Mouse (Mus musculus) hindbrain, postnatal 0 days (tissue): ENCODE data around the gene Maml3. TPM values are rescaled to one million over a fixed set of nuclear protein-coding genes. Genes with fewer than 3 reads are reported as not detected.

ENCODE experiments used
- ATAC-seq: fragments of 200-750 bp; cut with Nextera tagmentation; 2 replicates; pipeline ENCODE4 v1.8.0; 2017; ENCODE audit warnings: mild to moderate bottlenecking, moderate TSS enrichment, moderate library complexity
- DNase-seq: peaks from one replicate; pipeline ENCODE4 v3.0.0-alpha.2; 2015; ENCODE audit warnings: low spot score
- H3K27ac ChIP-seq: fragments of 300-500 bp; sonication (generic); 2 replicates; pipeline ENCODE4 v1.5.1; 2014; ENCODE audit warnings: mild to moderate bottlenecking
- H3K27me3 ChIP-seq: fragments of 300-500 bp; sonication (generic); 2 replicates; pipeline ENCODE4 v1.6.1; 2014; ENCODE audit warnings: low read length, mixed read lengths; ENCODE audit not compliant: insufficient read depth
- H3K36me3 ChIP-seq: fragments of 300-500 bp; sonication (generic); 2 replicates; pipeline ENCODE4 v1.6.1; 2014; ENCODE audit warnings: low read length, mixed read lengths; ENCODE audit not compliant: insufficient read depth
- H3K4me1 ChIP-seq: fragments of 300-500 bp; sonication (generic); 2 replicates; pipeline ENCODE4 v1.6.1; 2014; ENCODE audit warnings: antibody characterized with exemption, low read length, mixed read lengths; ENCODE audit not compliant: insufficient read depth
- H3K4me2 ChIP-seq: fragments of 300-500 bp; sonication (generic); 2 replicates; pipeline ENCODE4 v1.6.1; 2014; ENCODE audit warnings: low read depth, mild to moderate bottlenecking, low read length, moderate library complexity, mixed read lengths
- H3K4me3 ChIP-seq: fragments of 300-500 bp; sonication (generic); 2 replicates; pipeline ENCODE4 v1.5.1; 2014; ENCODE audit warnings: low read length
- H3K9ac ChIP-seq: fragments of 300-500 bp; sonication (generic); replicated peaks from 2 replicates; pipeline ENCODE4 v1.6.1; 2014; ENCODE audit warnings: mild to moderate bottlenecking, low read length, moderate library complexity, mixed read lengths
- H3K9me3 ChIP-seq: fragments of 300-500 bp; sonication (generic); 2 replicates; pipeline ENCODE4 v1.6.1; 2016; ENCODE audit warnings: low read length, mixed read lengths
- CTCF ChIP-seq: IDR thresholded peaks from 2 replicates; pipeline ENCODE4 v1.5.1; 2016; ENCODE audit warnings: antibody characterized with exemption, control low read depth, low read depth
- WGBS: fragments of 180-500 bp; shearing (Covaris S2); extraction: QIAGEN DNeasy Blood & Tissue Kit; methylation state at CpG from one replicate; pipeline ENCODE4 v1.1.7; 2014; 5-methylcytosine and 5-hydroxymethylcytosine counted together
- polyA plus RNA-seq: library from polyadenylated mRNA; unstranded; fragments of >200 nt; fragmentation: Nextera tagmentation; extraction: Ambion mirVana; gene quantifications from 2 replicates; pipeline ENCODE4 v1.2.1, GENCODE M21; 2015
- total RNA-seq: library from RNA; depleted of rRNA; stranded (reverse); fragments of >200 nt; gene quantifications from 2 replicates; pipeline ENCODE4 v1.2.3, GENCODE M21; 2014

Maml3 gene
- total and polyA plus RNA-seq, 2 experiments from 2014 or later, result 4.8 to 18.8 TPM

DNA sequence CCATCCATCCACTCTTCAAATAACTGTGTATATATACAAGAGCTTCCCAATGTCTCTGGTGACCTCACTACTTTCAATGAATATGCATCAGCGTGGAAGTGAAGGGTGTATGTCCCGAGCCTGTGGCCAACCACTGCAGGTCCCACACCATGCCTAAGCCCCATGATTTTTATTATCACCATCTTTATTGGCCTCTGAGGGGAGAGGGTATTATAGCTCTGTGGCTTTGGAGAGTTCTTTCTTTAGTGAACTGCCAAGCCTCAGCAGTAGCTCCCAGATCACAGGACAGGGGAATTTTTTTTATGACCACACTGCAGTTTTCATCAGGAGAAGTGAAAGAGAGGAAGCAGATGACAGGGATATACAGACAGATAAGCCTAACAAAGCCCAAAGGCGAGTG is 326.7 kb downstream of the Maml3 start:
- H3K4me3 ChIP-seq, result no peak overlapping the region
- DNase-seq (no peak), ATAC-seq (no peak)
- H3K9ac ChIP-seq, result no peak overlapping the region
- H3K36me3 ChIP-seq, result no peaks in the 10 kb centered on the region
- no peaks in the 10 kb centered on the region for H3K9me3 ChIP-seq
- H3K4me1 ChIP-seq, result peaks cover 13% of the 10 kb centered on the region
- H3K27me3 ChIP-seq, result no peaks in the 10 kb centered on the region
- no peak overlapping the region for H3K4me2 ChIP-seq
- WGBS, result 56% methylated on average over 3 of the region's 3 CpGs
- TF ChIP-seq CTCF, result no peak
- peak overlapping the region; percentile 79; the same call in 1 of the 2 replicates for H3K27ac ChIP-seq

DNA sequence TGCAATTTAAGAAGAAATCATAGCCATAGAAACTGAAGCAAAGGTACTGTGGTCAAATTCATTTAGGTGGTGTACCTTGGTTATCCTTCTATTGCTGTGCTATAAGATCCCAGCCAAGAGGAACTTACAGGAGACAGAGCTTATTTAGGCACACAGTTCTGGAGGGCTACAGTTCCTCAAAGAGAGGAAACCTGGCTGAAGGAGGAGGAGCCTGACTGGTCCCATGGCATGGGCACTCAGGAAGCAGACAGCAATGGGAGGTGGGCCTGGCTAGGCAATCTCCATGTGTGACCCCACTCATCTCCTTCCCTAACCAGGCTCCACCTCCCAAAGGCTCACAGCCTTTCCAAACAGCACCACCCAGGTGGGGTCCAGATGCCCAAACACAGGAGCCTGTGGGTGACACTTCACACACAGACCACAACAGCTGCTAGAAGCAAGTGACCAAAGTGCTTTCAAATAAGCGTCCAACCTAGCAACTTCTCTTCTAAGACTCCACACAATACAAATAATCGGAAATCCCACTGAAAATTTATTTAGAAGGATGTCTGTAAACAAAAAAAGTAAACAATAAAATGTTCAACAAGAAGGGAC is 328.8 kb downstream of the Maml3 start:
- Histone ChIP-seq H3K9ac (no peak overlapping the region), H3K4me3 (no peak overlapping the region), H3K4me1 (peaks cover 13% of the 10 kb centered on the region), H3K27ac (no peak overlapping the region), H3K4me2 (no peak overlapping the region), H3K36me3 (no peaks in the 10 kb centered on the region), H3K9me3 (no peaks in the 10 kb centered on the region), H3K27me3 (no peaks in the 10 kb centered on the region)
- no peak for ATAC-seq
- no peak for DNase-seq
- no peak for TF ChIP-seq CTCF
- 88% methylated on average over 2 of the region's 2 CpGs for WGBS

GRCm38 (mm10) chr3:51773587-51773986 is 331.3 kb downstream of the Maml3 start:
- TF ChIP-seq CTCF, result no peak
- Histone ChIP-seq H3K4me1 (peaks cover 4% of the 10 kb centered on the region; the same call in 1 of the 2 replicates), H3K4me2 (no peak overlapping the region), H3K9me3 (no peaks in the 10 kb centered on the region), H3K4me3 (no peak overlapping the region), H3K9ac (no peak overlapping the region), H3K27me3 (no peaks in the 10 kb centered on the region), H3K36me3 (no peaks in the 10 kb centered on the region), H3K27ac (no peak overlapping the region)
- no peak for DNase-seq
- ATAC-seq, result no peak
- 78% methylated on average over 5 of the region's 5 CpGs for whole genome bisulfite sequencing

GRCm38 (mm10) chr3:51771839-51772630 is 332.8 kb downstream of the Maml3 start:
- Histone ChIP-seq H3K36me3 (no peaks in the 10 kb centered on the region), H3K27me3 (no peaks in the 10 kb centered on the region), H3K4me3 (no peak overlapping the region), H3K4me1 (no peaks in the 10 kb centered on the region), H3K4me2 (no peak overlapping the region), H3K9me3 (no peaks in the 10 kb centered on the region), H3K27ac (no peak overlapping the region), H3K9ac (no peak overlapping the region)
- no peak for ATAC-seq
- WGBS, result 61% methylated on average over 9 of the region's 9 CpGs
- DNase-seq, result no peak
- TF ChIP-seq CTCF, result no peak

- TF ChIP-seq CTCF, result no peak
- no peak overlapping the region for H3K9ac ChIP-seq
- H3K4me3 ChIP-seq, result no peak overlapping the region
- ATAC-seq, result no peak
- H3K4me1 ChIP-seq, result no peaks in the 10 kb centered on the region
- no peak overlapping the region for H3K4me2 ChIP-seq
- DNase-seq, result no peak
- WGBS, result 89% methylated on average over 6 of the region's 6 CpGs
- H3K36me3 ChIP-seq, result no peaks in the 10 kb centered on the region
- H3K27me3 ChIP-seq, result no peaks in the 10 kb centered on the region
- no peak overlapping the region for H3K27ac ChIP-seq
- no peaks in the 10 kb centered on the region for H3K9me3 ChIP-seq
Measured at GRCm38 (mm10) chr3:51769196-51769595, 335.7 kb downstream of the Maml3 start.

GRCm38 (mm10) chr3:51765220-51765923 is 339.5 kb downstream of the Maml3 start:
- H3K4me3 ChIP-seq, result no peak overlapping the region
- no peaks in the 10 kb centered on the region for H3K27me3 ChIP-seq
- 76% methylated on average over 12 of the region's 12 CpGs for WGBS
- no peak for DNase-seq
- TF ChIP-seq CTCF, result no peak
- H3K4me2 ChIP-seq, result no peak overlapping the region
- ATAC-seq, result no peak
- H3K9ac ChIP-seq, result no peak overlapping the region
- peaks cover 7% of the 10 kb centered on the region; the same call in 1 of the 2 replicates for H3K4me1 ChIP-seq
- H3K36me3 ChIP-seq, result no peaks in the 10 kb centered on the region
- H3K9me3 ChIP-seq, result no peaks in the 10 kb centered on the region
- H3K27ac ChIP-seq, result no peak overlapping the region
